Comparison of ENCODE assay signal across 8 mouse cellular contexts in genomic region chr1:164249332-164249711, GRCm38 (mm10). TPM values are rescaled to one million over a fixed set of nuclear protein-coding genes. Genes with fewer than 3 reads are reported as not detected.
A peak's percentile ranks its signal among the peaks of the same experiment; 100 is the strongest.
DNase-seq lines count a peak whose midpoint lies in the region; ATAC-seq and TF ChIP-seq lines count a peak whose summit lies in the region.

No protein-coding gene starts in this region.

- peak; percentile 50 for DNase-seq in kidney, adult 11 months
- DNase-seq in kidney, adult 18-20 months, result no peak
- no peak for DNase-seq in limb, embryonic 11.5 days (ENCODE audit: low spot score)
- no peak for DNase-seq in cerebellum, postnatal 4 days (ENCODE audit: low spot score in 2 of 2)

- H3K9ac ChIP-seq in ES-Bruce4 (ENCODE audit: low read depth, poor library complexity, severe bottlenecking), result peak overlapping the region; percentile 83
- peak overlapping the region; percentile 63 for H3K9ac ChIP-seq in limb, embryonic 11.5 days (ENCODE audit: low read length)
- H3K9ac ChIP-seq in neural tube, embryonic 13.5 days, result peak overlapping the region; percentile 74

- H3K4me2 ChIP-seq in limb, embryonic 11.5 days (ENCODE audit: low read depth, severe bottlenecking), result peak overlapping the region; percentile 86
- H3K4me2 ChIP-seq in neural tube, embryonic 13.5 days, result peak overlapping the region; percentile 81

- no peak for TF ChIP-seq EP300 in ES-Bruce4 (IDR thresholded peaks at IDR 0.05; ENCODE audit: insufficient read depth, low read depth, low read length)

- ATAC-seq in erythroblast, adult 5-6 weeks (replicated peaks; ENCODE audit: low FRiP score, poor library complexity, severe bottlenecking), result peak; percentile 39
- ATAC-seq in limb, embryonic 11.5 days (ENCODE audit: insufficient number of reproducible peaks, low FRiP score, low TSS enrichment, low read depth), result peak; percentile 10; the same call in 1 of the 2 replicates
- ATAC-seq in neural tube, embryonic 13.5 days (ENCODE audit: low read depth), result no peak; the same call in 1 of the 2 replicates
- no peak; the same call in none of the 2 replicates for ATAC-seq in megakaryocyte progenitor cell, adult 5-6 weeks (replicated peaks; ENCODE audit: poor library complexity)

- no peaks in the 10 kb centered on the region for H3K27me3 ChIP-seq in ES-Bruce4 (ENCODE audit: control insufficient read depth, insufficient read depth, low read length, poor library complexity, severe bottlenecking)
- no peaks in the 10 kb centered on the region for H3K27me3 ChIP-seq in limb, embryonic 11.5 days (ENCODE audit: control insufficient read depth, insufficient read depth, low read length)
- H3K27me3 ChIP-seq in neural tube, embryonic 13.5 days, result no peaks in the 10 kb centered on the region

- H3K4me1 ChIP-seq in ES-Bruce4 (ENCODE audit: control insufficient read depth, insufficient read depth, low read length), result no peaks in the 10 kb centered on the region
- H3K4me1 ChIP-seq in limb, embryonic 11.5 days (ENCODE audit: control insufficient read depth, insufficient read depth, low read length), result peaks cover 14% of the 10 kb centered on the region
- peaks cover 26% of the 10 kb centered on the region for H3K4me1 ChIP-seq in neural tube, embryonic 13.5 days (replicated peaks)

- peak overlapping the region; percentile 98 for H3K4me3 ChIP-seq in ES-Bruce4 (ENCODE audit: low read depth, low read length)
- peak overlapping the region; percentile 66 for H3K4me3 ChIP-seq in limb, embryonic 11.5 days (ENCODE audit: low read depth, low read length)
- H3K4me3 ChIP-seq in neural tube, embryonic 13.5 days, result peak overlapping the region; percentile 70

- H3K9me3 ChIP-seq in ES-Bruce4 (replicated peaks; ENCODE audit: control insufficient read depth, insufficient read depth, low read length, poor library complexity, severe bottlenecking), result no peaks in the 10 kb centered on the region
- no peaks in the 10 kb centered on the region for H3K9me3 ChIP-seq in limb, embryonic 11.5 days (ENCODE audit: control insufficient read depth, low read length)
- H3K9me3 ChIP-seq in neural tube, embryonic 13.5 days, result no peaks in the 10 kb centered on the region

- TF ChIP-seq CTCF in ES-Bruce4 (IDR thresholded peaks at IDR 0.05; ENCODE audit: low read depth, low read length), result no peak

- no peak for TF ChIP-seq POLR2A in ES-Bruce4 (IDR thresholded peaks at IDR 0.05; ENCODE audit: insufficient read depth, low read length)

- under 1% methylated on average over 33 of the region's 33 CpGs for WGBS in limb, embryonic 11.5 days
- under 1% methylated on average over 33 of the region's 33 CpGs for WGBS in neural tube, embryonic 13.5 days

- peaks cover 5% of the 10 kb centered on the region; the same call in 1 of the 2 replicates for H3K36me3 ChIP-seq in ES-Bruce4 (ENCODE audit: control insufficient read depth, insufficient read depth, low read length, poor library complexity, severe bottlenecking)
- no peaks in the 10 kb centered on the region for H3K36me3 ChIP-seq in limb, embryonic 11.5 days (ENCODE audit: control insufficient read depth, insufficient read depth, low read length)
- no peaks in the 10 kb centered on the region for H3K36me3 ChIP-seq in neural tube, embryonic 13.5 days

- H3K27ac ChIP-seq in ES-Bruce4 (ENCODE audit: insufficient read depth, low read length), result no peak overlapping the region
- no peak overlapping the region for H3K27ac ChIP-seq in limb, embryonic 11.5 days (replicated peaks; ENCODE audit: low read depth, low read length)
- peak overlapping the region; percentile 71 for H3K27ac ChIP-seq in neural tube, embryonic 13.5 days (replicated peaks)

RNA-seq across cellular contexts. Expression of gene Slc19a2, which starts 0.5 kb away (rescaled TPM):
- 59.3 and 64.9 TPM in 2 replicates for polyA plus RNA-seq in ES-Bruce4 (2011; ENCODE audit: insufficient read depth, insufficient read length, low read depth, missing spikeins)
- total RNA-seq in erythroblast, adult 5-6 weeks (2015; ENCODE audit: low replicate concordance), result 1.9 and 2.7 TPM in 2 replicates
- 1.8 and 3.8 TPM in 2 replicates for total RNA-seq in erythroblast, adult 5-6 weeks (2017; ENCODE audit: low replicate concordance)
- polyA plus RNA-seq in limb, embryonic 11.5 days (2014; fragmentation: Nextera tagmentation; extraction: Ambion mirVana), result 8.5 and 10.2 TPM in 2 replicates
- polyA plus RNA-seq in neural tube, embryonic 13.5 days (2015; fragmentation: Nextera tagmentation; extraction: Ambion mirVana), result 6.1 and 7.3 TPM in 2 replicates
- total RNA-seq in megakaryocyte progenitor cell, adult 5-6 weeks (2015), result 10.3 and 10.6 TPM in 2 replicates
- total RNA-seq in megakaryocyte progenitor cell, adult 5-6 weeks (2017), result 4.4 and 5.1 TPM in 2 replicates

RNA-seq across cellular contexts. Expression of gene Ccdc181, which starts 26.1 kb away (rescaled TPM):
- polyA plus RNA-seq in ES-Bruce4 (2011; ENCODE audit: insufficient read depth, insufficient read length, low read depth, missing spikeins), result 7.8 and 10.2 TPM in 2 replicates
- 3.3 and 4.8 TPM in 2 replicates for total RNA-seq in erythroblast, adult 5-6 weeks (2015; ENCODE audit: low replicate concordance)
- 2.1 and 2.5 TPM in 2 replicates for total RNA-seq in erythroblast, adult 5-6 weeks (2017; ENCODE audit: low replicate concordance)
- 8.7 and 10.2 TPM in 2 replicates for polyA plus RNA-seq in limb, embryonic 11.5 days (2014; fragmentation: Nextera tagmentation; extraction: Ambion mirVana)
- 19.8 and 22.4 TPM in 2 replicates for polyA plus RNA-seq in neural tube, embryonic 13.5 days (2015; fragmentation: Nextera tagmentation; extraction: Ambion mirVana)
- 11.8 and 13.5 TPM in 2 replicates for total RNA-seq in megakaryocyte progenitor cell, adult 5-6 weeks (2015)
- 29.0 and 31.0 TPM in 2 replicates for total RNA-seq in megakaryocyte progenitor cell, adult 5-6 weeks (2017)

RNA-seq across cellular contexts. Expression of gene Nme7, which starts 54.6 kb away (rescaled TPM):
- polyA plus RNA-seq in ES-Bruce4 (2011; ENCODE audit: insufficient read depth, insufficient read length, low read depth, missing spikeins), result 45.7 and 48.8 TPM in 2 replicates
- total RNA-seq in erythroblast, adult 5-6 weeks (2015; ENCODE audit: low replicate concordance), result 13.0 and 22.5 TPM in 2 replicates
- 12.0 and 14.9 TPM in 2 replicates for total RNA-seq in erythroblast, adult 5-6 weeks (2017; ENCODE audit: low replicate concordance)
- 44.5 and 46.8 TPM in 2 replicates for polyA plus RNA-seq in limb, embryonic 11.5 days (2014; fragmentation: Nextera tagmentation; extraction: Ambion mirVana)
- 31.0 and 33.1 TPM in 2 replicates for polyA plus RNA-seq in neural tube, embryonic 13.5 days (2015; fragmentation: Nextera tagmentation; extraction: Ambion mirVana)
- 21.3 TPM in 2 replicates for total RNA-seq in megakaryocyte progenitor cell, adult 5-6 weeks (2015)
- 36.5 and 43.8 TPM in 2 replicates for total RNA-seq in megakaryocyte progenitor cell, adult 5-6 weeks (2017)

RNA-seq across cellular contexts. Expression of gene Blzf1, which starts 58.0 kb away (rescaled TPM):
- polyA plus RNA-seq in ES-Bruce4 (2011; ENCODE audit: insufficient read depth, insufficient read length, low read depth, missing spikeins), result 25.7 and 33.9 TPM in 2 replicates
- 6.1 and 11.5 TPM in 2 replicates for total RNA-seq in erythroblast, adult 5-6 weeks (2015; ENCODE audit: low replicate concordance)
- total RNA-seq in erythroblast, adult 5-6 weeks (2017; ENCODE audit: low replicate concordance), result 3.2 and 11.4 TPM in 2 replicates
- 24.0 and 25.1 TPM in 2 replicates for polyA plus RNA-seq in limb, embryonic 11.5 days (2014; fragmentation: Nextera tagmentation; extraction: Ambion mirVana)
- polyA plus RNA-seq in neural tube, embryonic 13.5 days (2015; fragmentation: Nextera tagmentation; extraction: Ambion mirVana), result 29.6 and 31.9 TPM in 2 replicates
- total RNA-seq in megakaryocyte progenitor cell, adult 5-6 weeks (2015), result 26.7 and 27.8 TPM in 2 replicates
- 54.7 and 62.6 TPM in 2 replicates for total RNA-seq in megakaryocyte progenitor cell, adult 5-6 weeks (2017)

Comparison
In these comparisons a context has a peak if more than half of its experiments do, and no peak if none do; other contexts are left out.
1. ATAC-seq: peak in erythroblast, adult 5-6 weeks (single experiment) and limb, embryonic 11.5 days (single experiment); none in neural tube, embryonic 13.5 days (single experiment) and megakaryocyte progenitor cell, adult 5-6 weeks (single experiment).
2. Peak in every context shown above with its lines, with median percentiles within 50 percentile points of each other: H3K4me3 ChIP-seq and H3K9ac ChIP-seq.